Mouse (Mus musculus): ENCODE measurements around the gene Rnf7.
"Not testable (repeated sequence)": the region's sequence is repeated elsewhere in the genome, so short reads cannot be mapped to it uniquely, and the experiment has no call there.

Gene Rnf7

DNA sequence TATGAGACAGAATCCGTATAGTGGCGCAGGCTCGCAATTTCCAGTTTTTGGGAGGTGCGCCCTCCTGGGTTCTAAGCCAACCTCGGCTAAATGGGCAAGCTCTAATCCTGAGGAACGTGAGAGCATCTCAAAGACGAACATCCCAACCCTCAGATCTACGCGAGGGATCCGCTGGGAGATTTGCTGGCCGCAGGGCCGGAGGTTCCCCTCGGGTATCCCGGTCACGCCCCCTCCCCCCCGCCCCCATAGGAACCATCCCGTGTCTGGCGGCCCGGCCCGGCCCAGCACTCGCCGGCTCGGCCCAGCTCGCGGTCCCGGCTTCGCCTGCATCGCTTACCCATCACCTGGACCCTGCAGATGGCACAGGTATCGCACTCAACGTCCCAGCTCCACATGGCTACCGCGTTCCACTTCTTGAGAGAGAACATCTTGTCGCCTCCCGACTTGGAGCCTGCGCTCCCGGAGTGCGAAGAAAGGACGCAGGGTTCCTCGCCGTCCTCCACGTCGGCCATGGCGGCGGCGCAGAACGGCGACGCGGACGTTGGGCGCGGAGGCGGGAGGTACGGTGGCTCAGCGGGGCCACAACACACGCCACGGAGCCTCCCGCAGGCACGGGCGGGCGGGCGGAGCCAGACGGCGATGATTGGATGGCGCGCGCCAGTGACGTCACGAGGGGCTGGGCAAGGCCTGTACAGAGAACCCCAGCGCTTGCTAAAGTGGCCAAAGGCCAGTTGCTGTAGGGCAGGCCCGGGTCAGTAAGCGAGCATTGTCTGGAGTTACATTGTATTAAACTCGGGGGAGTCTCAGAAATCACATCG is at the start of gene Rnf7:
Gene Rnf7, minus strand, starts transcription at position 605 of the 818 bp plus-strand sequence.
- DNase-seq (ENCODE audit: extremely low read depth, insufficient read length, low spot score) = peak; percentile 96

DNA sequence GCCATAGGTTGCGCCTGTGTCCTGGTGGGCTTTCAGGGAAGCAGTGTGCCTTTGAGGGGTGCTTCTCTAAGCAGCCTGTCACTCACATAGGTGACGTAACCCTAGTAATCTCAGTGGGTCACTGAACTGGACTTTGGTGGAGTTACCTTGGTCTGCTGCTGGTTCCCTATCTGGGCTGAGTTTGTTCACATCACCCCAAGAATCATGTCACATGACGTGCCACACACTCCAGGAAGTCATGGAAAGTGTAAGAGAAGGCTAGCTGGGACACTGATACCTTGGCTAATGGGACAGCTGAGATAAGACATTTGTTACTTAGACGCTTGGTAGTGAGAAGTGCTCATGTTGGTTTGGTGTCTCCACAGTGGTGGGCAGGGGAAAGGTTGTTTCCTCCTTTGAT is 47.5 kb upstream of the Rnf7 start:
- no peak for DNase-seq (ENCODE audit: extremely low read depth, insufficient read length, low spot score)

DNA sequence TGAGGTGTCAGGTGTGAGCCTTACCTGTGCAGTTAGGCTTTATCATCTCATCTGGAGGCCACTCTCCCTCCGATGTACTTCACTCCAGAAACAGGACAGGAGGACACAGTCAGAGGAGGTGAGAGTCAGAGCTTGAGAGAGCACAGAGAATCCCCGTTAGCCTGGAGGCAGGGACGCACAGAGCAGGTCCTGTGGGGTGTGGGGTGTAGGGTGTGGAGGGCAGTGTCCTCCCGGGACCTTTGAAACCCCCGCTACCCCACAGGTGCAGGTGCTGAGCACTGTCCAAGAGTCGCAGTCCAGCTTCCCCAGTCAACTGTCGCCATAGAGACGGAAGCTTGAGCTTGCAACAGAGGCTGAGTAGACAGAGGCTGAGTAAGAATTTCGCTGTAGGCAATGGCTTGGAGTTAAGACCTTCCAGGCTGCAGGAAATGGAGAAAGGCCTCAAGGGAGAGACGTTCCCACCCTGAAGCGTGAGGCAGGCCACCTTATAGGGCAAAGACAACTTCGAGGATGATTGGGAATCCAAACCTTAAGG is 46.6 kb upstream of the Rnf7 start, which contains the start of gene Gm28729:
Gene Gm28729, minus strand, starts transcription at position 293 of the 535 bp plus-strand sequence.
- DNase-seq (ENCODE audit: extremely low read depth, insufficient read length, low spot score) = no peak

DNA sequence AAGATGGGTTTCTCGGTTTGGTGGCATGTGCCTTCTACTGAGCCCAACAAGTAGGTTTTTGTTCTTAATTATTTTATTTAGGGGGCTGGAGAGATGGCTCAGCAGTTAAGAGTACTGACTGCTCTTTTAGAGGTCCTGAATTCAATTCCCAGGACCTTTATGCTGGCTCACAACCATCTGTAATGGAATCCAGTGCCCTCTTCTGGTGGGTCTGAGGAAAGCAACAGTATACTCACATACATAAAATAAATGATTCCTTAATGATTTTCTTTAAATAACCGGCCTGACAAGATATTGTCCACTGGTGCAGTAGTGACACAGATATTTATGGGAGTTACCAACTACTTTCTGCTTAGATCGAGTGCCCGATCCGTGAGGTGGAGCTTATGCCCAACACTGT is 44.7 kb upstream of the Rnf7 start:
- DNase-seq (ENCODE audit: extremely low read depth, insufficient read length, low spot score) = no peak

DNA sequence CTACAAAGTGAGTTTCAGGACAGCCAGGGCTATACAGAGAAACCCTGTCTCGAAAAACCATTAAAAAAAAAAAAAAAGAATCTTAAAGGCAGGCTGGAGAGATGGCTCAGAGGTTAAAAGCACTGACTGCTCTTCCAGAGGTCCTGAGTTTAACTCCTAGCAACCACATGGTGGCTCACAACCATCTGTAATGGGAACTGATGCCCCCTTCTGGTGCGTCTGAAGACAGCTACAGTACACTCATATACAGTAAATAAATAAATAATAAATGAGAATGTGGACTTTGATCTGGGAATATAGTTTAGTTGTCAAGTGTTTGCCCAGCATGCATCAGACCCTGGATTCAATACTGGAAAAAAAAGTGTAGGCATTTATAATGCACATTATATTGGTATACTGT is 43.1 kb upstream of the Rnf7 start:
- DNase-seq (ENCODE audit: extremely low read depth, insufficient read length, low spot score) = not testable (repeated sequence)

DNA sequence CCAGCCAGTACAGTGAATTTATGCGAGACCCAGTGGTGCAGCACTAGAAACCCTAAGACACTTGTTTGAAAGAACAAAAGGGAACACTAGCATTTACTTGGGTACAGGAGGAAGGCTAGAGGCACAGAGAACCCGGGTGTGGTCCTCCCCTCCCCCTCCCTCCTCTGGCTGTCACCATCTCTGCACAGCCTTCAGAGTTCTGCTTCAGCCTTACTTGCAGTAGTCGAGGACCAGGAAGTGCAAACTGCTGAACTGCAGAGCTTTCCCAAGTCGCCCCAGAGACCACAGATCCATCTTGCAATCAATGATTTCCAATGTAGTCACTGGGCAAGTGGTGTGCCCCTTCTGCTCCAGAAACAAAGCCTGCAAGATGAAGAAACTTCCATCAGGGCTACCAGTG is 39.0 kb upstream of the Rnf7 start:
- no peak for DNase-seq (ENCODE audit: extremely low read depth, insufficient read length, low spot score)

DNA sequence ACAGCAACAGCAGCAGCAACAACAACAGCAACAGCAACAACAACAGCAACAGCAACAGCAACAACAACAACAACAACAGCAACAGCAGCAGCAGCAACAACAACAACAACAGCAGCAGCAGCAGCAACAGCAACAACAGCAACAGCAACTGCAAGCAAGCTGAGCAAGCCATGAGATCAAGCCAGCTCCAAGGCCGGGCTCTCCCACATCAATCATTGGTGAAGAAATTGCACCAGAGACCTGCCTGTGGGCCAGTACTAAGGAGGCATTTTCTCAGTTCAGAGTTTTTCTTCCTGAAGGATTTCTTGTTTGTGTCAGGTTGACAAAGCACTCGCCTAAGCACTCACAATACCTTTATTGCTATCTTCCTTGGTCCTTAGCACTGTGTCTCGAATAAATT is 38.3 kb upstream of the Rnf7 start:
- DNase-seq (ENCODE audit: extremely low read depth, insufficient read length, low spot score) = no peak

DNA sequence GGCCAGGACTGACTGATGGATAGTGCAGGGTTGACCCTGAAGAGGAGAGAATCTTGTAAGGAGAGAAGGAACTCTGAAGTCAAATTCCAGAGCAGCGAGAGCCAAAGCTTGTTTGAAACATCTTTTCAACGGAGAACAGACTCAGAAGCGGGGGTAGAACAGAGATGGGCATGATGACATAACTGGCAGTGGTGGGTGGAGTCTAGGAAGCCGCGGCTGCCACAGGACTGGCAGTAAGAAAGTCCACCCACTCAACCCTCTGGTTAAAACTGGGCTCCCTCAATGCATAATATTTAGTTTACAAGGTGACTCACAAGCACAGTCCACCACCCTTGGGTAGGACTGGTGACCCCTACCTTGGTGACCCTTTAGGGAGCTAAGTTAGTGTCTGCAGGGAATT is 37.3 kb upstream of the Rnf7 start:
- DNase-seq (ENCODE audit: extremely low read depth, insufficient read length, low spot score) = no peak

DNA sequence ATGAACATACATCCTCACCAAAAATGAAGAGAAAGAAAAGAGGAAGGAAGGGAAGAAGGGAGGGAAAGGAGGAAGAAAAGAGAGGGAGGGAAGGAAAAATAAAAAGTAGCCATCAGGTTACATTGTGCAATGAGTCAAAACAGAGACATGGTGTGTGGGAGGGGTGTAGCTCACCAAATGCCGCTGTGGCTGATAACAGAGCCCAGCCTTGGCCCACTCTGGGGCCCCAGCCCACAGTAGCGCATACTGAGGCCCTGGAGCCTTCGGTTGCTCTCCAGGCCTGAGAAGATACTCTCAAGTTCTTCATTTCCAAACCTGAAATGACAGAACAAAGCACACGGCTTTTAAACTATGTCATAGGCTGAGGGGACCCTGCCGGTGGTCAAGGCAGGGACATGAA is 35.8 kb upstream of the Rnf7 start:
- DNase-seq (ENCODE audit: extremely low read depth, insufficient read length, low spot score) = no peak

DNA sequence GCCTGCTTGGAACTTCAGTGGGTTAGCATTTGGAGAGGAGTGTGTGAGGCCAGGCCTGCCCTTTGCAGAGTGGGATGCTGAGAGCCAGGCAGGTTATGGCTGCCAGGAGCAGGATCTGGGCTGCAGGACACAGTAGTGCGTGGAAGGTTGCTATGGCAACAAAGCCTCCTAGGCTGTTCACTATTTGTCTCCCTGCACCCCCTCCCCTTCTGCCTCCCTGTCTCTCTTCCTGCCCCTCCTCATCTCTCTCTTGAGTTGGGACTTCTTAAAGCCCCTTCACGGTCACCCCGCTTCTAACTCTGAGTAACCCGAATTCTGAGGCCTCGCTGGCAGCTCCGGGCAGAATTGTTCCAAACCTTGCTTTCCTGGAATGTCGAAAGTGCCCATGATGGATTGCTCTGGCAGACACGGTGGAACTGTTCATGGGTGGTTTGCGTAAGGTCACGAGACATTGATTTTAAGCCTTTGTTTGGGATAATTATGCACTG is 27.6 kb upstream of the Rnf7 start:
- no peak for DNase-seq (ENCODE audit: extremely low read depth, insufficient read length, low spot score)

DNA sequence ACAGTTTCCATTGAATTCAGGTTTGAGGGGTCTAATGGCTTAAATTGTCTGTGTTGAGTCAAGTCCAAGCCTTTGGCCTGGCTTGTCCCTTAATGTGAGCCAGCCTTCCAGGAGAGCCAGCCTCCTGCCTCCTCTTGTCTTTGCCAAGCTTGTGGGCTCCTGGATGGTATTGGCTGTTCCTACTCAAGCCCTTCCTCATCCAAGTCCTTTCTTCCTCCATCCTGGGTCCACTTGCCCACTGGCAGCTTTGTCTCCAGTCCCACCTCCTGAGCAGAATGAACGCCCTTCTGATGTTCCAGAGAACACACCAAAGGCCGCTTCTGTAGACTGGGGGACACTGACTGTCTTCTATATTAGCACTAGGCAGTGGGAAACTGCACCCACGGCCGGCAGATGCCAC is 26.7 kb upstream of the Rnf7 start:
- no peak for DNase-seq (ENCODE audit: extremely low read depth, insufficient read length, low spot score)

DNA sequence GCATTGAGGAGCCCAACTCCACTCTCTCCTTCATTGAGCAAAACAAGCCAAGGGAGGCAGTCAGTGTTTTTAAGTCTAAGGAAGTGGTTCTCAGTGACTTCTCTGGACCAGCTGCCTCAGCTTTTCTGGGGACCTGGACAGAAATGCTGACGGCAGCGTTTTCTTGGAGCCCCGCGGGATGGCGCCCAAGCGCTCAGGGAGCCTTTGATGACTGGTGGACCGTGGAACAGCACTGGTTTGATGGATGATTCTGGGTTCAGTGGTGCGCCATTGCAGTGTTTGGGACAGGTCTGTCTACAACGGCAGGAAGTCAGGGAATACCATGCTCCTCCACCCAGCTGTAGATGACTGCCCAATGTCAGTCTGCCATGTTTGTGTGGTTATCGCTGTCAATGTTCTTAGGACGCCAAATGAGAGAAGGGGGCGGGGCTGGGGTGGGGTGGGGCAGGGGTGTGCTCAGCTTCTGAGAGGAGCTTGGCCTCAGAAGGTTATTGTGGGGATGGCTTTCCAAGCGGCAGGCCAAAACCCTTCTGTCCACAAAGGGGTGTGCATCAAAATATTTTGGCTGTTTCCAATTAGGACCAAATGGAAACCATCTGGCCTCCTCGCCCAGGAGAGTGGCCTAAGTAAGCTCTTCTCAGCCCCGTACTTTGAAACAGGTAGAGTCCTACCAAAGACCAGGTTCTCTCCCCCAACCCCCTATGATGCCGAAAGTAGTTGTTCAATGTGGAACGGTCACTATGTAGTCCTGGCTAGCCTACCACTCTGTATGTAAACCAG is 25.8 kb upstream of the Rnf7 start:
- DNase-seq (ENCODE audit: extremely low read depth, insufficient read length, low spot score) = no peak

DNA sequence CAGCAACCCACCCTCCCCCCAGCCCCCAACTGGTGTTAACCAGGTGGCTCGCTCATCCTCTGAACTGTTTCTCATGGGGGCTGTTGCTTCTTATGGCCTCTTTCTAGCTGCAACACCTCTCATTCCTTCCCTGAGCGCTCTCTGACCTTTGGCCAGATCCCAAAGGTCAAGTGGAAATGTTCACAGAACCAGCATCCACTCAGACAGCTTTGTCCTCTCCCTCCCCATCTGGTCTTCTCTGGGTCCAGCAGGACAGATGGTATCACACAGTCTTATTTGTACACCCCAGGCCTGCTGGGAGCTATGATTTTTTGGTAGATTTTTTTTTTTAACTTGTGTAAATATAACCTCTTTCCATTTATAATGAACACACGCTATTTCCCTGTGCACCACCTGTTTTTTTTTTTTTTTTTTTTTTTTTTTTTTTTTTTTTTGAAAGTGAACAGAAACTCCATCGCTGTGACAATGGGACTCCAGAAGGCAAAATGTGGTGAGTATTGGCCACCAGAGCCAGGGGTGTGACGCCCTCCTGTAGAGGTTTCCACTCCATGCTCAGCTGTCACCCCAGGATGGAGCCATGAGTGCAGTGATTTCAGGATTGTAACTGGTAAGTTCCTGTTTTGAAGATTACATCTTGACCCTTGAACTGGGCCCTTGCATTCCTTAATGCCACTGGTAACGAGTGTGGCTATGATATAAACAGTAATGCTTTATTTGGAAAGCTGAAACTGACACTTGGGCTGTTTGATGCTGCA is 24.6 kb upstream of the Rnf7 start:
- no peak for DNase-seq (ENCODE audit: extremely low read depth, insufficient read length, low spot score)

DNA sequence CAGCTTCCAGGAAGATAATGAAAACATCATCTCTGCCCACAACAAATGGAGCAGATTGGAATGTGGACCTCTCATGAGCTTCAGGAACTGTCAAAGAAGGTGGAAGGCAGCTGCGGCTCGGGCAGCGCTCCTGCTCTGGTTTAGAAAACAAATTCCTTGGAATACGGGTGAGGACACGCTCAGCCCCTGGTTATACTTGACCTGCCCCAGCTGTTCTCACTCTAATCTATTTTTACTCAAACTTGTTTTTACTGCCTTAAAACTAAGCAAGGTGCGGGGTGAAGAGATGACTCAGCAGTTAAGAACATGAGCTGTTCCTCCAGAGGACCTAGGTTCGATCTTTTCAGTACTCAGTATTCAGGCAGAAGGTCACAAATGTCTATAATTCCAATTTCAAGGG is 22.7 kb upstream of the Rnf7 start:
- no peak for DNase-seq (ENCODE audit: extremely low read depth, insufficient read length, low spot score)

DNA sequence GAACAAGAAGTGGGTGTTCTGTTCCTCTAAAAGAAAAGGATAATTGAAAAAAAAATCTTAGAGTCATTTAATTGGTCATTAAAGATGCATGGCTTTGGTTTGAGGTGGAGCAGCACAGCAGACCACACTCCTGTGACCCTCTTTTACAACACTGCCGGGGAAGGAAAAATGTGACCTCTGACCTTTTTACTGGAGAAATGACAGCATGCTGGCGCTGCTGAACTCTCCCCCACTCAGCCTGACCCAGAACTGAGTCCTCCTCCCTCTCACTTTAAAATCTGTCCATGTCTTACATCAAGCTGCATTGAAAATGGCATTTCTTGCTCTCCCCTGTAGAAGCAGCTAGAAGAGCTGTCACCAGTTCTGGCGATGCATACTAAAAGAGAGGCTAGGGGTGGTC is 14.7 kb upstream of the Rnf7 start:
- no peak for DNase-seq (ENCODE audit: extremely low read depth, insufficient read length, low spot score)

DNA sequence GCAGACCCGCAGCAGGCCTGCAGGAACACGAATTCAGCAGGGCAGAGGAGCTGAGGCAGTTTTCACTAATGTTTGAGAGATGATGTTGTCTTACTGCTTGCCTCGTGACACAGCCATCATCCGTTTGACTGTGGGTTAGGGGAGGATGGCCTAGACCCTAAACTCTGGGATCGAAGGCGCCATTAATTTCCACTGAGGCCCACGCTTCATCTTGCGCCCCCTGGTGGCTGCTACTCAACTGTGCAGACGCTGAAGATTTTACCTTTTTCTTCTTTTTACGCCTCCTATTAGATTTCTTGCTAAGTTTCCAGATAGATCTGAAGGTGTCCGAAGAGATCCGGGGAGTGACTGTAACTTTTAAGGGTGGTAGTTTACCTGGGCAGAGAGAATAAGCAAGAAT is 13.3 kb upstream of the Rnf7 start:
- no peak for DNase-seq (ENCODE audit: extremely low read depth, insufficient read length, low spot score)

DNA sequence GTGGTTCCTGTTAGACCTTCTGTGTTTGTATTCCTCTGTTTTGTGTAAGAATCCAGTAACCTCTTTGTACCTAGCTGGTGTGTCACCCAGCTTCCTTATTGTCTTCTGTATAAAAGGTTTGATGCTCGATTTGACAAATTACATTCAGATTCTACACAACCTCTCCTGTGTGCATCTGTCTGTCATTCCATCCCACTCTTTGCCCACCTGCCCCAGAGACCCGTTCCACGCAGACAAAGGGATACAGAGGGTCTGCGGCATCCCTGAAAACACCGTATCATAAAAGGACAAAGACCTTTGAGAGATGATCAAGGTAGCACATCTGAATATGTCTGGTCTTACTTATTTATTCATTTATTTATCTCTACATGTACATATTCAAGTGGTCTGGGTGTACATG is 9.4 kb upstream of the Rnf7 start:
- DNase-seq (ENCODE audit: extremely low read depth, insufficient read length, low spot score) = not testable (repeated sequence)

DNA sequence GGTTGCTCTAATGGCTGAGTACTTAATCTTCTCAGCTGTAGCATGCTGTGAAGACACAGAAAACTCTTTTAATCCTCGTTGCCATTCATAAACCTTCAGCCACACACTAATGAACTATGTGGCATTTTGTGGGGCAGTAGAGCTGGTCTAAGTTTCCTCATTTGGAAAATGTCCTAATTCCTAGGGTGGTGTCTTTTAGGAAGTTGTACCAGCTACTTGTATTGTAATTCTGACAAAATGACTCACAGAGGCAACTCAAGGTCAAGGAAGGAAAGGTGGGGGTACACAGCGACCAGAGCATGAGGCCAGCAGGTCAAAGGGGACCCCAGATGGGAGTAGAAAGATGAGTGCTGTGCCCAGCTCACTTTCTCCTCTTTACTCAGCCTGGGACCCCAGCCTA is 5.2 kb upstream of the Rnf7 start:
- no peak for DNase-seq (ENCODE audit: extremely low read depth, insufficient read length, low spot score)

DNA sequence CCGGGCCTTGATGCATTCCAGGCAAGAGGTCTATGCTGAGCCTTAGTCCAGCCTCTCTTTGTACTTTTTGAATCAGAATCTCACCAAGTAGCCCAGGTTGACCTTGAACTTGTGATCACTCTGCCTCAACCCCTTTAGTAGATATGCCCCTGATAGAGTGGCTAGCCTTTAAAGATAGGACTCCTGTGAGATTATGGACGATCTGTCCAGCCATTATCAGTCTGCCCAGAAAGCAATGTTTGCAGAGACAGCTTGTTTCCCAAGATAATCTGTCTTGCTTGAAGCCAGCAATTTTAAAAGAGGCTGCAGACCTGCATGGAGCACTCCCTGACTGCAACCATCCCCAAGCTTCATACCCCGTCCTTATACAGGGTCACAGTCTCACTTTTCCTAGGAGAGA is 4.6 kb upstream of the Rnf7 start:
- no peak for DNase-seq (ENCODE audit: extremely low read depth, insufficient read length, low spot score)

DNA sequence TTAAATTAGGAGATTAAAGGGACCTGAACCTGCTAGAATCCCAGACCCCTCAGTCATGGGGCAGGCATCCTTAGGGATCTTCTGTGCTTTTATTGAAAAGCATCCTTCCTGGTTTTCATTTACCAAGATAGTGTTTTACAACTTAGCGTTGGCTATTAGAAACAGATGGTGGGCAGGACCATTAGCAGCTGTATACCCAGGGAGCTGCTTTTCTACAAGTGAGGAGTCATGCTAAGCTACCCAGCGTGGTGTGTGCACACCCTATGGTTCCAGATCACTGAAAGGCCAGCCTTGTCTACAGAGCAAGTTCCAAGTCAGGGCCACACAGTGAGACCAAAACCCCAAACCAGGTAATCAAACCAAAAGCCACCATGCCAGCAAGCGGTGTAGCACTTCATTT is 6.1 kb downstream of the Rnf7 start:
- DNase-seq (ENCODE audit: extremely low read depth, insufficient read length, low spot score) = no peak

DNA sequence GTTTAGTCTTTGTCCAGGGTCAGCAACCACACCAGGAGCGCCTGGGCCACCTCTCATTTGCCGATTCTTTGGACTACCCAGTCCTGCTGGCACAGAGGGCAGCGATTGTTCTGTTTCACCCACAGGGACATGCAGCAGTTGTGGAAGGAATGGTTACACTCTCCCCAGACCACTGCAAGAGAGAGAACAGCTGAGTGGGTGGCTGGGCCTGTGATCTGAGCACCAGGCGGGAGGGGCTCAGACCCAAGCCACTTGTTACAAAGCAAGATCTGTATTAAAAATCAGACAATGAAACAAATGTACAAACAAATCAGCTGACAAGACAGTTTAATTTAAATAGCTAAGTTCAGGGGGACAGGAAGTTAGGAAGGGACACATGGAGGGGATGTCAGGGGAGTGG is 6.8 kb downstream of the Rnf7 start:
- not testable (repeated sequence) for DNase-seq (ENCODE audit: extremely low read depth, insufficient read length, low spot score)
